Comparison of ENCODE assay signal across 24 mouse cellular contexts in genomic region chr10:88427998-88428397, GRCm38 (mm10). TPM values are rescaled to one million over a fixed set of nuclear protein-coding genes. Genes with fewer than 3 reads are reported as not detected.
"Had no signal": no experiment of that assay in that cellular context is flagged by ENCODE, and none has a peak within 500 bp of the region (broad histone marks: within the 10 kb centered on the region; RNA-seq: fewer than 3 reads in every experiment).

No protein-coding gene starts in this region.

- H3K27me3 ChIP-seq: limb, embryonic 12.5 days; limb, embryonic 15.5 days; liver, embryonic 15.5 days; lung, embryonic 15.5 days; neural tube, embryonic 12.5 days; neural tube, embryonic 15.5 days had no signal

- H3K4me1 ChIP-seq: limb, embryonic 12.5 days; limb, embryonic 15.5 days; liver, embryonic 15.5 days; lung, embryonic 15.5 days; neural tube, embryonic 12.5 days; neural tube, embryonic 15.5 days had no signal

- H3K9me3 ChIP-seq: limb, embryonic 12.5 days; limb, embryonic 15.5 days; liver, embryonic 15.5 days; lung, embryonic 15.5 days; neural tube, embryonic 12.5 days; neural tube, embryonic 15.5 days had no signal

- H3K4me3 ChIP-seq: limb, embryonic 12.5 days; limb, embryonic 15.5 days; liver, embryonic 15.5 days; lung, embryonic 15.5 days; myocyte; neural tube, embryonic 12.5 days; neural tube, embryonic 15.5 days had no signal

- H3K4me2 ChIP-seq: limb, embryonic 12.5 days; limb, embryonic 15.5 days; liver, embryonic 11.5 days; liver, embryonic 15.5 days; lung, embryonic 15.5 days; midbrain, embryonic 11.5 days; neural tube, embryonic 12.5 days; neural tube, embryonic 15.5 days had no signal

- ATAC-seq: intestine, embryonic 16.5 days had no signal

- H3K9ac ChIP-seq: limb, embryonic 12.5 days; limb, embryonic 15.5 days; liver, embryonic 15.5 days; lung, embryonic 15.5 days; neural tube, embryonic 12.5 days; neural tube, embryonic 15.5 days had no signal

- DNase-seq: kidney, adult 18-20 months; kidney, adult 9 months; kidney, postnatal 14 days; kidney, postnatal 4 days; lung, adult 18-20 months; lung, postnatal 10 days; lung, postnatal 36 days; midbrain, embryonic 14.5 days; retina, postnatal 1 day; right cerebral cortex, postnatal 25 days; thymus, postnatal 25 days had no signal

- H3K27ac ChIP-seq: limb, embryonic 12.5 days; limb, embryonic 15.5 days; liver, embryonic 15.5 days; lung, embryonic 15.5 days; neural tube, embryonic 12.5 days; neural tube, embryonic 15.5 days; stomach, postnatal 0 days had no signal

RNA-seq across cellular contexts. Expression of gene Sycp3, which starts 31.4 kb away (rescaled TPM):
- polyA plus RNA-seq: kidney, embryonic 16.5 days; limb, embryonic 15.5 days; liver, embryonic 11.5 days; midbrain, embryonic 11.5 days; myocyte; neural tube, embryonic 12.5 days; neural tube, embryonic 15.5 days; stomach, embryonic 14.5 days had no signal
